Mouse (Mus musculus): ENCODE data around the gene Crcp.

GRCm38 (mm10) chr5:130046100-130046499 is 17.0 kb downstream of the Crcp start:
- no peak for TF ChIP-seq CTCF (IDR thresholded peaks at IDR 0.05; ENCODE audit: low read depth)
- no peak for TF ChIP-seq EP300 (IDR thresholded peaks at IDR 0.05; ENCODE audit: low read depth)

Measured in liver, postnatal 0 days (tissue).